Mouse (Mus musculus): Measurements from ENCODE around the gene Proca1. TPM values are rescaled to one million over a fixed set of nuclear protein-coding genes. Genes with fewer than 3 reads are reported as not detected.

The Proca1 gene
- polyA plus RNA-seq, 1 experiment = 0.20 TPM

DNA sequence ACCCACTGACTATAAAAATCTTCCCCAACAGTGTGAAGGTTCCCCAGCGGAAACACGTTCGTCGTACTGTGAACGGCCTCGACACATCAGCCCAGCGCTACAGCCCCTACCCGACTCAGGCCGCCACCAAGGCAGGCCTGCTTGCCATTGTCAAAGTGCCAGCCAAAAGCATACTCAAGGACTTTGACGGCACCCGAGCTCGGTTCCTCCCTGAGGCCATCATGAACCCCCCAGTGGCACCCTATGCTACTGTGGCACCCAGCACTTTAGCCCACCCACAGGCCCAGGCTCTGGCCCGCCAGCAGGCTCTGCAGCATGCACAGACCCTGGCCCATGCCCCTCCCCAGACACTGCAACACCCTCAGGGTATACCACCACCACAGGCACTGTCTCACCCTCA lies 39.4 kb upstream of the Proca1 start:
- peaks cover 10% of the 10 kb centered on the region for H3K36me3 ChIP-seq (ENCODE audit: control insufficient read depth, insufficient read depth, low read length)
- 92% methylated on average over 13 of the region's 13 CpGs for WGBS

DNA sequence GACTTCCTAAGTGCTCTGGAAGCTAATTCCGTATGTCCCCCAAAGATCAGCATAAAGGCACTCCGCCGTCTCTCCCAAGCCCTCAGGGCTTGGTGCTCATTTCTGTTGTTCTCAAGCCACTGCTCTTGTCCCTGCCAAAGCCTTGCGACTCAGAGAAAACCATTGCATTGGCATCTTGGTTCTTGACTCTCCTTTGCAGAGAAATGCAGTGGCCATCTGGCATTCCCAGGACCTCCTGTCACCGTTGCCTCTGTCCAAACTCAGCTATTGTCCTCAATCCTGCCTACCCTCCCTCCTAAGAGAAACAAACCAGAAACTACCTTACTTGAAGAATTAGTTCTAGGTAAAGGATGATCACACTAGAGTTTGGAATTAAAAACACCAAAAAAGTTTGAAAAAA lies 37.5 kb upstream of the Proca1 start:
- no peak overlapping the region for H3K27ac ChIP-seq (ENCODE audit: insufficient read depth, low read length)
- no peak overlapping the region for H3K4me3 ChIP-seq (ENCODE audit: extremely low read depth, insufficient read depth, insufficient read length)
- no peak for DNase-seq (ENCODE audit: low read depth in 1 of 2, low spot score in 2 of 2)
- no peaks in the 10 kb centered on the region for H3K27me3 ChIP-seq (ENCODE audit: control insufficient read depth, insufficient read depth, low read length)
- 95% methylated on average over 5 of the region's 5 CpGs for WGBS
- H3K4me1 ChIP-seq (ENCODE audit: control insufficient read depth, insufficient read depth, insufficient read length) = no peaks in the 10 kb centered on the region
- no peak for TF ChIP-seq POLR2A (IDR thresholded peaks at IDR 0.05; ENCODE audit: low read depth, low read length)
- peaks cover 16% of the 10 kb centered on the region for H3K36me3 ChIP-seq (ENCODE audit: control insufficient read depth, insufficient read depth, low read length)

More for the DNA sequence above, 39.4 kb upstream of the Proca1 start:
- TF ChIP-seq POLR2A (IDR thresholded peaks at IDR 0.05; ENCODE audit: low read depth, low read length) (no peak), CTCF (IDR thresholded peaks at IDR 0.05; ENCODE audit: extremely low read depth, insufficient read depth, insufficient read length, insufficient replicate concordance) (no peak)
- DNase-seq (ENCODE audit: low read depth in 1 of 2, low spot score in 2 of 2) = no peak
- H3K27ac ChIP-seq (ENCODE audit: insufficient read depth, low read length) = no peak overlapping the region
- H3K4me1 ChIP-seq (ENCODE audit: control insufficient read depth, insufficient read depth, insufficient read length) = no peaks in the 10 kb centered on the region
- H3K27me3 ChIP-seq (ENCODE audit: control insufficient read depth, insufficient read depth, low read length) = no peaks in the 10 kb centered on the region
- H3K4me3 ChIP-seq (ENCODE audit: extremely low read depth, insufficient read depth, insufficient read length) = no peak overlapping the region

DNA sequence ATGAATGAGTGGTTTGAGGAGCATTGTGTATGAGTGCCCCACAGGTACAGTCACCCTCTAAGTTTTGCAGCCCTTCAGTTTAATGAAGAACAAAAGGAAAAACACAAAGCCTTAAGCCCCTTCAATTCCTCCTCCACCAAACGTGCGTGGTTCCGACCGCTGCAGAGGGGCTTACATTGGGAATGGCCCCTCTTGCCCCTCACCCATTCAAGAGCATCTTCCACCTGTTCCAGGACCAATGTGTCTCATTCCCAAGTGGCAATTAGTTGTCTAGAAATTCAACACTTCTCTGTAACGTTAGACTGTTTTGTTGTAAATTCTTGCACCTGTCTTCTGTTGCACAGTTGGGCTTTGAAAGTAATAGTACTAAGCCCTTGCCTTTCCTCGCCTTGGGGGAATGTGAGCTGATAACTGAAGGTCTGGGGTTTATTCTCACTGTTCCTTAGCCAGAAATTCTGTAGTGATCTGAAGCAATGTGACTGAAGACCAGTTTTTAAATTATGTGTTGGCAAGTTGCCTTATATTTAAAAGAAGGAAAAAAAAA lies 37.0 kb upstream of the Proca1 start:
- WGBS = 91% methylated on average over 6 of the region's 6 CpGs
- no peak for DNase-seq (ENCODE audit: low read depth in 1 of 2, low spot score in 2 of 2)
- H3K4me3 ChIP-seq (ENCODE audit: extremely low read depth, insufficient read depth, insufficient read length) = no peak overlapping the region
- TF ChIP-seq POLR2A (IDR thresholded peaks at IDR 0.05; ENCODE audit: low read depth, low read length) (no peak), CTCF (IDR thresholded peaks at IDR 0.05; ENCODE audit: extremely low read depth, insufficient read depth, insufficient read length, insufficient replicate concordance) (no peak)
- peaks cover 18% of the 10 kb centered on the region for H3K36me3 ChIP-seq (ENCODE audit: control insufficient read depth, insufficient read depth, low read length)
- H3K27ac ChIP-seq (ENCODE audit: insufficient read depth, low read length) = no peak overlapping the region
- no peaks in the 10 kb centered on the region for H3K27me3 ChIP-seq (ENCODE audit: control insufficient read depth, insufficient read depth, low read length)
- H3K4me1 ChIP-seq (ENCODE audit: control insufficient read depth, insufficient read depth, insufficient read length) = no peaks in the 10 kb centered on the region

DNA sequence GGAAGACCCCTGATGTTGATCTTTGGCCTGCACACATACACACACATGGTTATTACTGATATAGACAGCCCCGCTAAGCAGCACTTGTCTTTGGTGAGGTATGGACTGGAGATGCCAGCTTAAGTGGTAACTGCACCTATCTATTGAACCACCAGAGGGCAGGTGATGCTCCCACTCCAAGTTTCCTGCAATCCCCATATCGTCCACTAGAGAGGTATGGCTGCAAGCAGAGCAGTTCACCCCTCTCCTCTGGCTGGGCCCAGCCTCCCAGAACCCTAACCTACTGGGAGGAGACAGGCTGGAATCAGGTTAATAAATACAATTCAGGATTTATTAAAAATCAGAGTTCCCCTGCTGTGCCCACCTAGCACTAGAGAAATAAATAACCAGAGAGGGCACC lies 34.1 kb upstream of the Proca1 start:
- TF ChIP-seq POLR2A (IDR thresholded peaks at IDR 0.05; ENCODE audit: low read depth, low read length) (no peak), CTCF (IDR thresholded peaks at IDR 0.05; ENCODE audit: extremely low read depth, insufficient read depth, insufficient read length, insufficient replicate concordance) (peak; percentile 94; the same call in 1 of the 2 replicates)
- H3K27ac ChIP-seq (ENCODE audit: insufficient read depth, low read length) = no peak overlapping the region

DNA sequence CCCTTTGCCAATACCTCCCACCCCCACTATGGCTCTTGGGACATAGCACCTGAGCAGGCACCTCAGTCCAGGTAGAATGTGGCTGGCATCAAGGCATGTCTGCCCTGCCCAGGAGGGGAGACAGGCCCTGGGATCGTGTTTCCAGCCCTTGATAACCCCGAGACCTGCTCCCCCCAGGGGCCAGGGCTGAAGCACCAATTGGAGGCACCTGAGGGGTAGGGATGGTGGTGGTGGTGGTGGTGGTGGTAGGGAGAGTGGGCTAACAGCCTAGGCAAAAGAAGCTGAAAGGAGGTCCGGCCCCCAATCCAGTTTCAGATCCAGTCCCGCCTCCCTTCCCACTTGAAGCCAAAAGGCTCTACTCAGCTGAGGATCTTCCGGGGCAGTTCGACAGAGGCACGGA lies 33.6 kb upstream of the Proca1 start:
- H3K27ac ChIP-seq (ENCODE audit: insufficient read depth, low read length) = no peak overlapping the region
- no peak for DNase-seq (ENCODE audit: low read depth in 1 of 2, low spot score in 2 of 2)
- H3K27me3 ChIP-seq (ENCODE audit: control insufficient read depth, insufficient read depth, low read length) = no peaks in the 10 kb centered on the region
- no peak overlapping the region for H3K4me3 ChIP-seq (ENCODE audit: extremely low read depth, insufficient read depth, insufficient read length)
- TF ChIP-seq CTCF (IDR thresholded peaks at IDR 0.05; ENCODE audit: extremely low read depth, insufficient read depth, insufficient read length, insufficient replicate concordance) (no peak), POLR2A (IDR thresholded peaks at IDR 0.05; ENCODE audit: low read depth, low read length) (no peak)
- H3K36me3 ChIP-seq (ENCODE audit: control insufficient read depth, insufficient read depth, low read length) = peaks cover 12% of the 10 kb centered on the region
- H3K4me1 ChIP-seq (ENCODE audit: control insufficient read depth, insufficient read depth, insufficient read length) = peaks cover 11% of the 10 kb centered on the region; the same call in 1 of the 2 replicates
- WGBS = 94% methylated on average over 7 of the region's 7 CpGs

More for the DNA sequence above, 34.1 kb upstream of the Proca1 start:
- DNase-seq (ENCODE audit: low read depth in 1 of 2, low spot score in 2 of 2) = peak; percentile 73 to 79
- Histone ChIP-seq H3K4me3 (ENCODE audit: extremely low read depth, insufficient read depth, insufficient read length) (no peak overlapping the region), H3K27me3 (ENCODE audit: control insufficient read depth, insufficient read depth, low read length) (no peaks in the 10 kb centered on the region), H3K4me1 (ENCODE audit: control insufficient read depth, insufficient read depth, insufficient read length) (peaks cover 11% of the 10 kb centered on the region; the same call in 1 of the 2 replicates), H3K36me3 (ENCODE audit: control insufficient read depth, insufficient read depth, low read length) (peaks cover 16% of the 10 kb centered on the region)
- 29% methylated on average over 2 of the region's 2 CpGs for WGBS

DNA sequence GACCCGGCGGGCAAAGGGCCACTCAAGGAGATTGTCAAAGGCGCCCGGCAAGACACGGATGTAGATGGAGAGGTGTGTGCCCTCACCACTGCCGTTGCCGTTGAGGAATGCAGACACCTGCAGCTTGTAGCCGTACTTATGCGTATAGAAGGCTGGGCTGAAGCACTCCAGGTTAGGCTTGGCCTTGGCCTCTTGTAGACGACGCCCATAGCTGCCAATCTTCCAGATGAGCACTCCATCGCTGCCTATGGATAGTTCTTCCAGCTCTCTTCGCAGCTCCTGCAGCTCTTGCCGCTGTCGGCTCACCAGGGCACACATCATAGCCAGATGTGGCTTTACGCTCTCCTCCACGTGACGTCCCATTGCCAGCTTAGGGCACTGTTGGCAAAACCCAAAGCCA lies 33.0 kb upstream of the Proca1 start:
- peaks cover 11% of the 10 kb centered on the region; the same call in 1 of the 2 replicates for H3K4me1 ChIP-seq (ENCODE audit: control insufficient read depth, insufficient read depth, insufficient read length)
- H3K27ac ChIP-seq (ENCODE audit: insufficient read depth, low read length) = no peak overlapping the region
- H3K4me3 ChIP-seq (ENCODE audit: extremely low read depth, insufficient read depth, insufficient read length) = no peak overlapping the region
- peaks cover 11% of the 10 kb centered on the region for H3K36me3 ChIP-seq (ENCODE audit: control insufficient read depth, insufficient read depth, low read length)
- WGBS = 94% methylated on average over 18 of the region's 18 CpGs
- H3K27me3 ChIP-seq (ENCODE audit: control insufficient read depth, insufficient read depth, low read length) = no peaks in the 10 kb centered on the region
- no peak for TF ChIP-seq CTCF (IDR thresholded peaks at IDR 0.05; ENCODE audit: extremely low read depth, insufficient read depth, insufficient read length, insufficient replicate concordance)
- TF ChIP-seq POLR2A (IDR thresholded peaks at IDR 0.05; ENCODE audit: low read depth, low read length) = no peak
- no peak for DNase-seq (ENCODE audit: low read depth in 1 of 2, low spot score in 2 of 2)

DNA sequence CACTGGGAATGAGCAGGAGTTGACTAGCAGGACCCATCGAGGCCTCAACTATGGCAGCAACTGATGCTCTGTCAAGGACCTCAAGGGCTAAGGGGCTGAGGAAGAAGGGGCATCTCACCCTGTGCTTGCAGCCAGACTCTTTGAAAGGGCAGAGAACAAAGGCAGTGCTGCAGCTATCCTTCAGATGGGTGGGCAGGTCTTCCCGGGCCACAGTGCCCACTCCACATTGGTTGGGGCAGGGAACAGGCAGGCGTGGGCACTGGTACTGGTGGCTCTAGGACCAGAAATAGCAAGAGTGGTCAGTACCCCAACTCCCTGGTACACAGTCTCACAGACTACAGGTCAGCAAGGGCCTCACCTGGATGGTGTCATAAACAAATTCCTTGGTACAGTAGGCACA lies 32.5 kb upstream of the Proca1 start:
- 87% methylated on average over 3 of the region's 3 CpGs for WGBS
- no peak for TF ChIP-seq CTCF (IDR thresholded peaks at IDR 0.05; ENCODE audit: extremely low read depth, insufficient read depth, insufficient read length, insufficient replicate concordance)
- TF ChIP-seq POLR2A (IDR thresholded peaks at IDR 0.05; ENCODE audit: low read depth, low read length) = no peak
- no peak for DNase-seq (ENCODE audit: low read depth in 1 of 2, low spot score in 2 of 2)
- Histone ChIP-seq H3K4me3 (ENCODE audit: extremely low read depth, insufficient read depth, insufficient read length) (no peak overlapping the region), H3K27ac (ENCODE audit: insufficient read depth, low read length) (no peak overlapping the region), H3K27me3 (ENCODE audit: control insufficient read depth, insufficient read depth, low read length) (no peaks in the 10 kb centered on the region), H3K4me1 (ENCODE audit: control insufficient read depth, insufficient read depth, insufficient read length) (peaks cover 11% of the 10 kb centered on the region; the same call in 1 of the 2 replicates), H3K36me3 (ENCODE audit: control insufficient read depth, insufficient read depth, low read length) (peaks cover 11% of the 10 kb centered on the region)
